Mouse (Mus musculus) yolk sac, embryonic 10.5 days (tissue): Measurements from ENCODE around the gene Gm16368.
"Not testable (repeated sequence)": the region's sequence is repeated elsewhere in the genome, so short reads cannot be mapped to it uniquely, and the experiment has no call there.

Experiments
- DNase-seq: peaks from one replicate; pipeline ENCODE4 v3.0.0-alpha.2; 2017; ENCODE audit warnings: low spot score

Gm16368 gene

GRCm38 (mm10) chr12:88083397-88083796, at the start of gene Gm16368:
Gm16368 (plus strand) TSS chr12:88083697.
- not testable (repeated sequence) for DNase-seq

GRCm38 (mm10) chr12:88039062-88039461, 44.4 kb upstream of the Gm16368 start:
- DNase-seq, result not testable (repeated sequence)

GRCm38 (mm10) chr12:88039703-88040102, 43.8 kb upstream of the Gm16368 start:
- DNase-seq, result not testable (repeated sequence)

- not testable (repeated sequence) for DNase-seq
Measured at GRCm38 (mm10) chr12:88045226-88045625, 38.3 kb upstream of the Gm16368 start.
